Mouse (Mus musculus): ENCODE measurements around the gene Prkca.

- TF ChIP-seq MYOG (IDR thresholded peaks at IDR 0.05; ENCODE audit: control insufficient read depth, extremely low read depth, insufficient read length) (no peak), CTCF (IDR thresholded peaks at IDR 0.05; ENCODE audit: control insufficient read depth, insufficient read depth, insufficient read length) (no peak), MYOD1 (IDR thresholded peaks at IDR 0.05; ENCODE audit: control insufficient read depth, insufficient read length, low read depth) (no peak), FOSL1 (IDR thresholded peaks at IDR 0.05; ENCODE audit: insufficient read depth, low read length, poor library complexity, severe bottlenecking) (no peak)
Observed at GRCm38 (mm10) chr11:108246267-108246702, 97.4 kb downstream of the Prkca start.
